Mouse (Mus musculus) lung, postnatal 36 days (tissue): ENCODE data around the gene Fgfr2.

Experiments used
- DNase-seq: peaks from one replicate; pipeline ENCODE4 v3.0.0; 2022; ENCODE audit warnings: mixed read lengths

Fgfr2 gene

GRCm38 (mm10) chr7:133123244-133123998, at the start of gene Fgfr2:
TSS of gene Fgfr2 (minus strand) at chr7:133123350.
- DNase-seq = peak; percentile 74

GRCm38 (mm10) chr7:133171403-133172032, 48.4 kb upstream of the Fgfr2 start:
- peak; percentile 7 for DNase-seq

- DNase-seq = no peak
These were observed 45.8 kb upstream of the Fgfr2 start for GRCm38 (mm10) chr7:133168928-133169327.

GRCm38 (mm10) chr7:133167903-133168302, 44.8 kb upstream of the Fgfr2 start:
- DNase-seq = no peak

DNA sequence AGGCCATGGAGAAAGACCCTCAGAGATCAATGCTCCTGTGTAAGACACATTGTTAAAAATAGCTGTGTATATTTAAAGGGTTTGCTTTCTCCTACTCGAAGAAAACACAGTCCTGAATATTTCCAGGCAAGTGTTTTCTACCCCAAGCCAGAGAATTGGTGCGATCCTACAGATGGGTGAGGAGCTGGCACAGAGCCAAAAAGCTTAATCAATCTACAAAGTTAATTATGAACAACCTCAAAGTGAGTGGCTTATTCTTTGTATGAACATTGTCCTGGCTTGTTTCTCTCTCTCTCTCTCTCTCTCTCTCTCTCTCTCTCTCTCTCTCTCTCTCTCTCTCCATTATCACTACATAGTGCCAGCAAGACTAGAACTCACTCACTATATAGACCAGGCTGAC, 41.6 kb upstream of the Fgfr2 start:
- no peak for DNase-seq

DNA sequence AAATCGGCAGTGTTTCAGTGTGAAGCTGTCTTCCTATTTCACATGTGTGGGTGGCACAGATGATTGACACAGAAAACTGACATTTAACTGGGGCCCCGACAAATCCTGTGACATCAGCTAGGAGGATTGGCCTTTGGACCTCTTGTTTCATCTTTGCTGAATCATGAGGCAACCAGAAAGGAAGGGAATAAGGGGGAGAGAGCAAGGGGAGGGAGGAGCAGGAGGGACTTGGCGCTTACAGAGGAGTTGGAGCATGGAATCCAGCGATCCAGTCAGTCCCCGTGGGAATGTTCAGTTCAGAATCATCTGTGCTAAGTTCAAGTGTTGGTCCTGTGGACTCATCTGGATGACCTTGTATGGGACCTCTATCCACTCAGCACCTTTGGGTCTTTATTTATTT, 39.9 kb upstream of the Fgfr2 start:
- no peak for DNase-seq

DNA sequence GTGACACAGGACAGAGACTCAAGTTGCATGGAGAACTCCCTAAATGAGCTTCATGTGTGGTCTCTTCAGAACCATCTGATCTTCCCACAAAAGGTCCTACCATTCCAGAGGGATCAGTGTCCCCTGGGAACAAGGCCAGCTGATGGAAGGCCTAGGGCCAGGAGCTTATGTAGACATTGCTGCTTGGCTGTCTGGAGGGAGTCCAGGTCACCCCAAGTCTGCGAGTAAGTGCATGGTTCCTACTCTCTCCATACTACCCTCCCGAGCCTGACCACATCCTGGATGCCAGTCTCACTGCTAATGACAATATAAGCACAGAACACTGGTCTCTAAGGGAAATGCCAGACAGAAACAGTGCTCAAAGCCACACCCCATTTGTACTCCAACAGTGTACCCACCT, 39.0 kb upstream of the Fgfr2 start:
- DNase-seq = no peak

DNA sequence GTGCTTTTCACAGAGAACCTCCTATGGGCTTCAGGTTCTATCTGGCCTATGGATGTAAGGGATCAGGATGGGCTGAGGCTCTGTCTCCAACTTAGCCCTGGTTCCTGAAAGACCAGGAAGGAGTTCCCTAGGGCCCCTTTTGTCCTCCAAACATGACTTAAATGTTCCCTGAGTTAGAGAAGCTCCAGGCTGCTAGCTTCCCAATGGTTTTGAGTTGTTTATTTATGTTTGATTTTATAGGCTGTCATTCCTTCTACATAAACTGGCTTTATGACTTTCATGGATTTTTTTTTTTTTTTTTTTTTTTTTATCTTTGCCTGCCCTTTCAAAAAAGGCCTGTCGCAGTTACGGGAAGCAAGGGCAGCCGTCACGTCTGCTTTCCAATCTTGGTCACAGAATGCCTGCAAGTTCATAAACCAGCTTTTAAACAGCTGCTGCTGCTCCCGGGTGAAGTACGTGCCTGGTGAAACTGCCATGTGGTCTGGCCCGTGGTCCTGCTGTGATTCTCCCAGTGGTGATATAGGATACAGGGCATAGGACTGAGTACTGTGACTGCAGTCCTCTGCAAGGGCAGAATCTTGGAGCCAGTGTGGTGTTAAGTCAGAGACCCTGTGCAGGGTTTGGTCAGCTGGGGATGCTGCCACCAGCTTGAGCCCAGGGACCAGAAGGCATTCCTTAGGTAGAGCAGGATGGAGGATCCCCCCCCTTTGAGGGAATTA, 38.4 kb upstream of the Fgfr2 start:
- no peak for DNase-seq

DNA sequence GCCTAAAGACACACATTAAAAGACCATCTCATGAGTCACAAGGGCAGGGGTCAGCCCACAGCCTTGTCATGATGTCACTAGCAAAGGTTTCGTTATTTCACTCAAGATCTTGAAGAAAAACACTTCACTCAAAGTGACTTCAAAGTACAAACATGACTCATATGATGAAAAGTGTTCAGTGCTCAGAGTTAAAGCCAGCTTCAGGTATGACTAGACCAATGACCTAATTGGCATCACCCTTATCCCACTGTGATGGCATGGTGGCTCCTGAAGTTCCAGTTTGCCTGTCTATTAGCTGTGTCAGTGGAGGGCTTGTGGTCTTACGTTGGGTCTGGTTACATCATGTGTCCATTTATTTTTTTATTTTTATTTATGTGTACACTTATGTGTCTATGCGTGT, 36.4 kb upstream of the Fgfr2 start:
- no peak for DNase-seq

GRCm38 (mm10) chr7:133155621-133156020, 32.5 kb upstream of the Fgfr2 start:
- no peak for DNase-seq

DNA sequence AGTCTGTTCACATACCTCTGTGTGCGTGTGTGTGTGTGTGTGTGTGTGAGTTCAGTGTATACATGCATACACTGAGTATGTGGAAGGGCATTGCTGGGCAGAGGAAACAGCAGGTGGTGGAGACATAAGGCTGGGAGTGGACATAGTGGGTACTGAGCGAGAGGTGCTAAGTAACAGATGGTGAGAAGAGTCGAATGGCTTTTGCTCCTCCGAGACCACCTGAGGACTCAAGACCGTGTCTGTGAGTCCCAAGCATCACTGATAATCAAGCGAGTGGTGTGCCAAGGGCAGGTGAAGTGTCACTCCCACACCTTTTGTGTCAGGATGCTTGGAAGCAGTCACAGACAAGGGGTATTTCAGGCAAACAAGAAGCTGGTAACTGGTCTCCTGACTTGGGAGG, 31.7 kb upstream of the Fgfr2 start:
- no peak for DNase-seq

- no peak for DNase-seq
These were observed 16.7 kb upstream of the Fgfr2 start for GRCm38 (mm10) chr7:133139689-133140336.

- DNase-seq = peak; percentile 45
These were observed 10.4 kb upstream of the Fgfr2 start for GRCm38 (mm10) chr7:133133552-133133951.

DNA sequence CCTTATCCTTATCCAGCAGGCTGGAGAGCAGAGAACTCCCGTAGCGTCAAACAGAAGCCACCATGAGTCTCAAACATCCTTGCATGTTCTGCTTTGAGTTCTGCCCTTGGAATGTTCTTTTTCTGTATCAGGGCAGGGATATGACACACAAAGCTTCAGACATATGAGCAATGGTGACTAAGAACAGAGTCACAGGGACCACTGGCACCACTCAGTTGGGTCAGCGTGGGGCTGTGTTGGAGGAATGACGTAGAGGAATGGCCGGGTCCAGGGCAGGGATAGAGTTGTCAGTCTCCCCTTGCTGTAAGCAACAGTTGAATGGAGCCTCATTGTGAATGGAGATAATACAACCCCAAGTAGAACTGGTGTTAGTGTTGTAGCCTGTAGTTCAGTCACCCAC, 9.6 kb upstream of the Fgfr2 start:
- DNase-seq = no peak

DNA sequence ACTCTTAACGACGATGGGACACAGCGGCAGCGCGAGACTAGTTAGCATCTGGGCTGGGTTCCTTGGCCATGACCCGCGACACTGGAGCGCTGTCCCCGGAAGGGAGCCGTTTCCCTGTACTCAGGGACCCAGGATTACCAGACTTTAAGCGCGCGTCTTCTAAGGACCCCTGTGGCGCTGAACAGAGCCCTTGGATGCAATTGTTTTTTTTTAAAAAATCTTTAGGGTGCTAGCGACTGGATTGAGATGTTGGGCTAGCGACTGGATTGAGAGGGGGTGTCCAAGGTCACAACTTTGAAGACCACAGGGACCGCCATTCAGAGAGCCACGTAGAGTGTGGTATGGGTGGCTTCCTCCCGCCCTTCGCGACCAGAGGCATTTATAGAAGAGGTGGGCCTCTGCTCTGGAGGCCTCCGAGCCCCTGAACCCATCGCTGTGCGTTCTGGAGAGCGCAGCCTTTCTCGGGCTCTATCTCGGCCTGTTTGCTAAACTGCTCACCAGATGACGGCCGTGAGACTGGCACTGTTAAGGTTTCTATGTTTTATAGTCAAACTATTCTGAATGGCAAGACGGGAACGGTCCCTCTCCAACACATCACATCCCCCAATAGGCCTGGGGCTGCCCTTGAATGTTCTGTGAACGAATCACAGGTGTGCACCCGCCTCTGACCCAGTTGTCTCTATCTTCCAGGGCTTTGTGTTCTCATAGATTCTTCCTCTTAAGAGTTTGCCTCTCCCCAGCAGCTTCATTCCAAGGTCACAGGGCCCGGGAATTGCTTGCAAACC, 1.7 kb upstream of the Fgfr2 start:
- no peak for DNase-seq

DNA sequence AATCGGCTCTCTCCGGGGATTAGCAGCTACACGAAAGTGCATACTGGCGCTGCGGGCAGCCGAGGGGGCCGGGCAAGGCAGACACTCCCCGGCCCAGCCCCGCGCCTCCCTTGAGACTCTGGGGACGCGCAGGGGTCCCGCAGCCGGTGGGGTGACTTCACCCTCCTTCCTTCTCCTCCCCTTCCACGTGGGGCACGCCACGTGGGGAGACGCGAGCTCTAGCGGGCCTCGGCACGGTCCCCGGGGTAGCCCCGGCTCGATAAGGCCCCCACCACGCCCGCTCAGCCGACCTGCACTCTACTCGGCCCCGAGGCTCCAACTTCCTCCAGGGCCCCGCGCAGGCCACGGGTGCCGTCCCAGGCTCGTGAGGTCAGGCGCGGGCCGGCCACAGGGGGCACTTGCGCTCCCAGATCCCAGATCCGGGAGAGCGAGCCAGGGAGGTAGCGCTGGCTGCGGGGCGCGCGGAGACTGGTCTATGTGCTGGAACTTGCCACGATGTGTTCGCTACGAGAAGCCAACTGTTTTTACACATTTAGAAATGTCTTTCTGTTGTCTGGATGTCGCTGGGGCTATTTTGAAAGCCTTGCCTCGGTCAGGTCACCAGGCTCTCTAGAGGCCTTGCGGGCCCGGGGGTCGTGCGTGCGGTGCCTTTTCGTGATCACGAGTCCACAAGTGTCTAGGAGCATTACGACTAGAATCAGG, 1.0 kb upstream of the Fgfr2 start, which contains the start of gene Ctbp2:
Gene Ctbp2 (minus strand): TSS at position 356 of the 702 bp plus-strand sequence.
- peak; percentile 87 for DNase-seq

GRCm38 (mm10) chr7:133122379-133123243, 539 bp downstream of the Fgfr2 start:
- peak; percentile 42 for DNase-seq

- peak; percentile 47 for DNase-seq
These were observed 1.3 kb downstream of the Fgfr2 start for GRCm38 (mm10) chr7:133121661-133122378.

GRCm38 (mm10) chr7:133121080-133121607, 2.0 kb downstream of the Fgfr2 start:
- DNase-seq = no peak
